Mouse (Mus musculus) granulocyte monocyte progenitor cell, adult 5-6 weeks (primary cell): Measurements from ENCODE around the gene 2210017I01Rik. TPM values are rescaled to one million over a fixed set of nuclear protein-coding genes. Genes with fewer than 3 reads are reported as not detected.

Experiments
- ATAC-seq: replicated peaks from 2 replicates; pipeline ENCODE4 v1.8.0; 2016; ENCODE audit warnings: mild to moderate bottlenecking, moderate TSS enrichment, inconsistent platforms; ENCODE audit not compliant: poor library complexity, severe bottlenecking
- total RNA-seq, 2 experiments: library from RNA; stranded (forward) in 1 of 2; stranded (reverse) in 1 of 2; fragments of 200-712, 200-1000 nt in 1 of 2; fragments of >200 nt in 1 of 2; fragmentation: Nextera tagmentation in 1 of 2; gene quantifications; 2 replicates each; pipeline ENCODE4 v1.2.3; 2014 to 2017

Gene 2210017I01Rik
- not detected in 2 replicates for total RNA-seq (2014; fragmentation: Nextera tagmentation)
- not detected in 2 replicates for total RNA-seq (2017)

GRCm38 (mm10) chr3:92607392-92607791 lies at the start of gene 2210017I01Rik:
Gene 2210017I01Rik, minus strand, starts transcription at chr3:92607492.
- no peak for ATAC-seq

- ATAC-seq: no peak
These were observed 49.5 kb upstream of the 2210017I01Rik start, which contains the start of gene Lce1b for GRCm38 (mm10) chr3:92656826-92657225. Gene Lce1b, minus strand, starts transcription at chr3:92656926.

- ATAC-seq: no peak
These were observed 40.9 kb upstream of the 2210017I01Rik start, which contains the start of gene Lce1a1 for GRCm38 (mm10) chr3:92648207-92648606. Gene Lce1a1, minus strand, starts transcription at chr3:92648307.

GRCm38 (mm10) chr3:92639854-92640253 lies 32.6 kb upstream of the 2210017I01Rik start:
- ATAC-seq: no peak

GRCm38 (mm10) chr3:92638653-92638991 lies 31.3 kb upstream of the 2210017I01Rik start:
- ATAC-seq: no peak

GRCm38 (mm10) chr3:92637745-92638652 lies 30.7 kb upstream of the 2210017I01Rik start:
- ATAC-seq: no peak

- ATAC-seq: no peak
These were observed 14.3 kb upstream of the 2210017I01Rik start, which contains the start of gene Lce6a for GRCm38 (mm10) chr3:92621560-92621959. Gene Lce6a, minus strand, starts transcription at chr3:92621660.

GRCm38 (mm10) chr3:92609804-92610203 lies 2.5 kb upstream of the 2210017I01Rik start:
- no peak for ATAC-seq

- ATAC-seq: peak; percentile 42; the same call in 1 of the 2 replicates
These were observed 5.1 kb downstream of the 2210017I01Rik start for GRCm38 (mm10) chr3:92602169-92602568.

GRCm38 (mm10) chr3:92600456-92600855 lies 6.8 kb downstream of the 2210017I01Rik start:
- ATAC-seq: no peak

- ATAC-seq: no peak
These were observed 7.3 kb downstream of the 2210017I01Rik start for GRCm38 (mm10) chr3:92599973-92600372.

- no peak for ATAC-seq
These were observed 8.9 kb downstream of the 2210017I01Rik start for GRCm38 (mm10) chr3:92598429-92598828.

- ATAC-seq: no peak
These were observed 18.4 kb downstream of the 2210017I01Rik start, which contains the start of gene Smcp for GRCm38 (mm10) chr3:92588858-92589257. Gene Smcp, minus strand, starts transcription at chr3:92588997.

GRCm38 (mm10) chr3:92587190-92587589 lies 20.1 kb downstream of the 2210017I01Rik start:
- ATAC-seq: no peak

GRCm38 (mm10) chr3:92585055-92585454 lies 22.2 kb downstream of the 2210017I01Rik start:
- ATAC-seq: no peak

- ATAC-seq: no peak
These were observed 24.0 kb downstream of the 2210017I01Rik start for GRCm38 (mm10) chr3:92583164-92583826.

GRCm38 (mm10) chr3:92579508-92579907 lies 27.8 kb downstream of the 2210017I01Rik start:
- no peak for ATAC-seq

- no peak for ATAC-seq
These were observed 28.5 kb downstream of the 2210017I01Rik start for GRCm38 (mm10) chr3:92578652-92579413.

GRCm38 (mm10) chr3:92573449-92574041 lies 33.7 kb downstream of the 2210017I01Rik start, which contains the start of gene Ivl:
Gene Ivl, minus strand, starts transcription at chr3:92573735.
- peak; percentile 73 for ATAC-seq
